Mouse (Mus musculus): ENCODE measurements around the gene Narf.

Narf gene

DNA sequence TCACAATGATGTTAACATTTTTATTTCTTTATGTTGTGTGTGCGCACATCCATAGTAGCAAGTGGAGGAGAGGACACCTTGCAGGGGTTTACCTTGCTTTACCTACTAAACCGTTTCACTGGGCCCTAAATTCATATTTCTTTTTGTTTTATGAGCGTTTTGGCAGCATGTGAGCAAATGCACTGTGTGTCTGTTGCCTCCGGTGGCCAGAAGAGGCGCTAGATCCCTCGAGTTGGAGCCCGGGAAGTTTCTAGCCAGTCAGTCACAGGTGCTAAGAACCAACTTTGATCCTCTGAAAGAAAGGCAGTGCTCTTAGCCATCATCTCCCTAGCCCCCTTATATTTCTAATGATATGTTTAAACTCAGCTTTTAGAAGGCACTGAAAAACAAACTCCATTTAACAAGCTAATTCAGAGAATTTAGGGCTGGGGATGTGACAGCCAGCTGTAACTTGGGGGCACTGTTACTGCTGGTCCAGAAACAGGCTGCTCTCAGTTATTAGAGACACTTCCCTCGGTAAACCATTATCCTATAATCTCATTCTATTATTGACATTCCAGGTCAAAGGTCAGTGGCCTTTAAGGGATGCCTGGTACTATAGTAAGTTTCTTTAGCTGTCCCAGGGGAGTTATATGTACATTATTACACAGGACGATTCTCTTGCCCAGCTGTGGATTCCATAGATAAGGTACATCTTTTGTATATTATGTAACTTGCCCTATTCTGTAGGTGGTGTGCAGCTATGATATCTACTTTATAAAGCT is 1.4 kb upstream of the Narf start:
- DNase-seq (ENCODE audit: low spot score): no peak

DNA sequence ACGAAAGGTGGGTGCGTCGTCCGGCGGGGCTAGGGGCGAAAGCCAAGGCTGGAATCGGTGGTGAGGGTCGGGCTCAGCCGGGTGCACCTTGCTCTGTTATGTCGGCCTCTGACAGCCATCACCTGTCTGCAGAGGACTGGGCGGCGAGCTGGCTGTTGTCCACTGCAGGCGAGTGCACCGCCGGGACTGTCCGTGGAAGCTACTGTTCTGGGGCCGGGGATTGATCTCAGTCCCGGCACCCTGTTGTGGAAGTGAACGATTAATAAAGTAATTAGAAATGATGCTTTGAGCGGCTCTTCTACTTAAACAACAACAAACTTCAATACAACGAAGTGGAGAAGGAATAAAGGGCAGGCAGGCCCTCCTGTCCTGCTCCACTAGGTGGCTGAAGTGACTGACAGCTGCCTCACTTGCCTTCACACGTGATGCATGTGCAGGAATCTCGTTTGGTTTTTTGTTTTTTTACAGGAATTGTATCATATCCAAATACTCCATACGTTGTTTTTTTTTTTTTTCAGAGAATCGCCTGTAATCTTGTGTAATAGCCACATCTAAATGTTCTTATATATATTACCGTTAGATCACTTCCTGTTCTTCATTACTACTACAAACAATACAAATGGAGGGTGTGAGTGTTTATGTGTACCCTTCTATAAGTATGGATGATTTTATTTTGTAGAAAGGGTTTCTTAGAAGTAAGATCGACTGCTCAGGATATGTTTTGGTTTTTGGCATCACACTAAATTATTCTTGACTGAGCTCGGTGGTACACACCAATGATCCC is 484 bp downstream of the Narf start:
- no peak for DNase-seq (ENCODE audit: low spot score)

DNA sequence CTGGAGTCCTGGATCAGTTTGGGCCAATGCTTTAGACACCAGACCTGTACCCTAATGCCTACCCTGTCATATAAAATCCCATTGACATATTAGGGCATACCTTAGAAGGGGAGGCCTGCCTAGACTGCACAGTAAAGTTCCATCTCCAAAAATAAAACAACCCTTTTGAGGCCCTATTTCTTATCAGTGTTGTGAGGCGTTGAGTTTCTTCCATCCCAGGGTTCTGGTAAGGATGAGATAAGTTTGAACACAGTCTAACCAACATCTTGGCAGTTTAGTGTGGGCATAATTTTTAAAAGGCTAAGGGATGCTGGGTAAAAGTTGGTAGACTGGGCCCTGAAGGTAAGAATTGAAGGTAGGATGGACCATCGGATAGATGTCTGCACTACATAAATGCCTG is 2.6 kb downstream of the Narf start:
- DNase-seq (ENCODE audit: low spot score): no peak

DNA sequence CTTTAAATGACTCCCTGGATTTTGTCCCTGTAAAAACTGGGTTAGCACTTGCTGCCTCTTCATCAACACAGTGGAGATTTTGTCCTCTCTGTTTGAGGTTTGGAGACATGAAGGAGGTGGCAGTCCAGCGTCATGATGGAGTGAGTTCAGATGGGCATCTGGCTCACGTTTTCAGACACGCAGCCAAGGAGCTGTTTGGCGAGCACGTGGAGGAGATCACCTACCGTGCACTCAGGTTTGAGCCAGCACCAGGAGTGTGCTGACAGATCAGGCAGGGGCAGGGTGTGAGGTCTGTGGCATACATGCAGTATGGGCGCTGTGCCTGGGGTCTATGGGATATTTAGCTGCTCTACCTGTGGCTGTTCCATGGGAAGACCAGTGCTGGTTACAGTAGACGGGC is 13.1 kb downstream of the Narf start:
- DNase-seq (ENCODE audit: low spot score): no peak

DNA sequence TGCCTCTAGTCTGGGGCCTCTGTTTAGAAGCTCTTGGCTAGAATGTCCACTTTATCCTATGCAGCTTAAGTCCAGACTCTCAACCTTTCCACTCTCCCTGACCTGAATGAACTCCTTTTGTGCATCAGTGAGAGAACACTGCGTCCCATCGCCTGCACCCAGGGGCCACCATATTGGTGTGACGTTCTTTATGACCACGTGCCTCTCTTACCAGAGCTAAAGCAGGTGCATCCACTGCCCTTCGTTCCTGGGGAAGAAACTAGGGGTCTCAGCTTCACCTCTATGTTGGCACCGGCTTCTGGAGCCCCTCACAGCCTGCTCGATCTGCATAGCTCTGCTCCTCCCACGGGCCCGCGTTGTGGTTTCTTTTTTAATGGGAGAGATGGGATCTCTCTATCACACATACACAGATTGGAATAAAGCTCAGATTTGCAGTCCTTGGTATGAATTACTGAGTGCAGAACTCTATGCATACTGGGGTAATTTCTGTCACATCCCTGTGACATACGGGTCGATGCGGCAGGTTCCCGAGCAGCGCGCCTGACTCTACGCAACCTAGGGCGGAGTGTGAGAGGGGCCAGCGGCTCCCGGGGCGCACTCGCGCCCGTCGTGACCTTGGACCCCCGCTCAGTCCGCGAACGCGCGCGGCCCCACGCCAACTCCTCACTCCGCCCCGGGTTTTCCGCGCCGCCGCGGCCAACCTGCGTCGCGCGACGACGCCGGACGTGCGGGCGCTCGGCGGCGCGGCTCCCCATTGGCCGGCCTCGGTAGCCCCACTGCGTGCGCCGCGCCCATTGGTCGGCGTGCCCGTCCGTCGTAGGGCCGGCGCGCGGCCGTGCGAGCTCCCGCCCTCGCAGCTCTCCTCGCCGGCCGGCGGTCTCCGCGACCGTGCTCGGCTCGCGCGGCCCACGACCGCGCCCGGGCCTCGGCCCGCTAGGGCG is 22.4 kb downstream of the Narf start, which contains the start of gene Foxk2:
Foxk2 (plus strand) TSS at position 831 of the 941 bp plus-strand sequence.
- peak; percentile 45 for DNase-seq (ENCODE audit: low spot score)

DNA sequence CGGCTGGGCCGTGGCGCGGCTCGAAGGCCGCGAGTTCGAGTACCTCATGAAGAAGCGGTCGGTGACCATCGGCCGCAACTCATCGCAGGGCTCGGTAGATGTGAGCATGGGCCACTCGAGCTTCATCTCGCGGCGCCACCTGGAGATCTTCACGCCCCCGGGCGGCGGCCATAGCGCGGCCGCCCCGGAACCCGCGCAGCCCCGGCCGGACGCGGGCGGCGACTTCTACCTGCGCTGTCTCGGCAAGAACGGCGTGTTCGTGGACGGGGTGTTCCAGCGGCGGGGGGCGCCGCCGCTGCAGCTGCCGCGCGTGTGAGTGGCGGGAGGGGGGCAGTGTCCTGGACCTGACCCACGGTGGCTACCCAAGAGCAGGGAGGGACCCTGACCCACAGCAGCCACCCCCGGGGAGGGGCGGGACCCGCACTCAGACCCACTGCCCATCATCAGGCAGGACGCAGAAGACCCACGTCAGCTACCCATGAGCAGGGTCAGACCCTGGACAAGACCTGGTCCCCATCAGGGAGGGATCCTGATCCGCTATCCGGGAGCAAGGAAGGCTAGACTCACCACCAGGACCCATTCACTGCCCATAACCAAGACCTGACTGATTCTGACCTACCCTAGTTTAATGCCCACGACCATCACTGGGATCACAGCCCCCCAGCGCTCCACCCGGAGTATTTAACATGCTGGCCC is 23.3 kb downstream of the Narf start:
- DNase-seq (ENCODE audit: low spot score): no peak

DNA sequence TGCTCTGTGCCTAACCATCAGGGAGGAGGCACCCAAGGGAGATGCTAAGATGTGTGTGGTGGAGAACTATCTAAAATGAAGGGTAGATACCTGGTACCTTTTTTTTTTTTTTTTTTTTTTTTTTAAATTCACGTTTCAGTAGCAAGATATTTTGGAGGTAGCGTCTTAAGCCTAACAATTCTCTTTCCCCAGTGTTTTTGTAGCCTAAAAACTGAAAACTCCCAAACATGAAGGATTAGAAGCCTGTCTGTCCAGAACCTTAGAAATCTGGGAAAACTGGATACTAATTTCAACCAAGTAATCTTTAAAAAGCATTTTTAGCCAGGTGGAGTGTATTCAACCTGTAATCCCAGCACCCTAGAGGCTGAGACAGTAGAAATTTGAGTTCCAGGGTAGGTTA is 24.0 kb downstream of the Narf start:
- DNase-seq (ENCODE audit: low spot score): no peak

DNA sequence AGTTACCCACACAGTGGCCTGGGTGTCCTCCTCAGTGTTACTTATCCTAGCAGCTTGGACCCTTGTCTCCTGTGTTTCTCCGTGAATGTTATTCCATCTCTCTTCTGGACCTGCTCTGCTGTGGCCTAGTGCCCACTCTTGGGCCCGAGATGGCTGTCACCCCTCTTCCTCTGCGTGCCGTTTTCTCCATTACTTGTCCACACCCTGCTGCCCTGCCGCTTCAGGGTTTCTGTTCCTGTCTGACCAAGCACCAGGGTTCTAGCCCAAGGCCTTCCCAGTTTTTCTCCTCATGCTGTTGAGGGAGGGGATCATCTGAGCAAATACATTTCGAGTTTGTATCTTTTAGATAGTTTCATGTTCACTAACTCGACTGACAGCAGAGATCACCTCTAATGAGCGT is 40.5 kb downstream of the Narf start:
- DNase-seq (ENCODE audit: low spot score): no peak

DNA sequence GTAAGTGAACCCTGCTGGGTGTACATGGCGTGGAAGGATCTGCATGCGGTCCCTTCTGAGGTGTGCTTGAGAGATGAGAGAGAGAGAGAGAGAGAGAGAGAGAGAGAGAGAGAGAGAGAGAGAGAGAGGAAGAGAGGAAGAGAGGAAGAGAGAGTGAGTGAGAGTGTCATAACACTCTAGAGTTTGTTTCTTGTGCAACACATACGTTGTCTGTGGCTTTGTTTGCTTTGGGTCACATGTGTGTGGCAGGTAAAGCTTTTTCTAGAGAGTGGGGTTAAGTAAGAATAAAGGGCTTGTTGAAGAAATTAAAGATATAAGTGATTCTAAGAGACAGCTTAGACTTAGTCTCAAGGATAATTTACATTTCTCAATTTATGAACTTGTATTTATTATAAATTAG is 41.0 kb downstream of the Narf start:
- DNase-seq (ENCODE audit: low spot score): no peak

DNA sequence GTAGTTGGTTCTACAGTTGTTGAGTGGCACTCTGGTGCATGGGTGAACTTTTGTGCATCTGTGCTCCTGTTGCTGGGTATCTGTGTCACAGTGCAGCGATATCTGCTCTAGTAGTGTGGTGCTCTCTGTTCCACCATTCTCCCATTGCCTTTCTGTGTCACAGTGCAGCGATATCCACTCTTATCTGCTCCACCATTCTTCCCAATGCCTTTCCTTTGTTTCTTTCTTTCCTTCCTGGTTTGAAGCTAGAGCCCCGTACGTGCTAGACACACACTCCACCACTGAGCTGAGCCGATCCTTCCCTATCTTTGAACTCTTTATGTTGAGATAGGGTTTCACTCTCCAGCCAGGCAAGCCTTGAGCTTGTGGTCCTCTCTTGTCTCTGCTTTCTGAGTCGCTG is 45.9 kb downstream of the Narf start:
- no peak for DNase-seq (ENCODE audit: low spot score)

DNA sequence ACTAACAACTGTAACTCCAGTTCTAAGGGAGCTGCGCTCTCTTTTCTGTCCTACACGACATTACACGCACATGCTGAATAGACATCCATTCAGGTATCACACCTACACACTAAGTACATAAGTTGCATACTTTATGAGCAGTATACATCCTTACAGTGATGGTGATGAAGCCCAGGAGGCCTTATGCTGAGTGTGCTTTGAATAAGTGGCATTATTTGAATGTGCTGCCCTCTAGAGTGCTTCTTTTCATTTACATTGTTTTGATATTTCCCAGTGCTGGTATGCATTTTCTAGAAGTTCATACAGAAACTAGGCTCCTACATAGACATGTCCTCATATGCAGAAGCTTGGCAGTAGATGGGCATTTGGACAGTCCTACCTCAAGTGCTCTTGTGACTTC is 52.8 kb downstream of the Narf start:
- DNase-seq (ENCODE audit: low spot score): no peak

DNA sequence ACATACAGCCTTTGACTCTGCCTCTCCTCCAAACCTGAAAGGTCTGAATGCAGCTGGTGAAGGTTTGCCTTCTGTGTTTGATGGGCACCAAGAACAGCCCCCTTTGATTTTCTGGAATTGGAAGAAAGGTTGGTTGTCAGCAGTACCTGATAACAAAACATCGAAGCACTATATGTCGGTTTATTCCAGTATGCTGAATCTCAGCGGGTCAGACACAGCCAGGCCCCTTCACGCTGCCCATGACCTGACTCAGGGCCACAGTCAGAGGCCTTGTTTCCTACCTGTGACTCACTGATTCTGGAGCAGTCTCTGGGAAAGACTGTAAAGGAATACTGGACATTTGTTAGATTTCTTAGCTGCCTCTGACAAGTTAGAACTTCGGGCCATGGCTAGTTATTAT is 57.7 kb downstream of the Narf start:
- no peak for DNase-seq (ENCODE audit: low spot score)

DNA sequence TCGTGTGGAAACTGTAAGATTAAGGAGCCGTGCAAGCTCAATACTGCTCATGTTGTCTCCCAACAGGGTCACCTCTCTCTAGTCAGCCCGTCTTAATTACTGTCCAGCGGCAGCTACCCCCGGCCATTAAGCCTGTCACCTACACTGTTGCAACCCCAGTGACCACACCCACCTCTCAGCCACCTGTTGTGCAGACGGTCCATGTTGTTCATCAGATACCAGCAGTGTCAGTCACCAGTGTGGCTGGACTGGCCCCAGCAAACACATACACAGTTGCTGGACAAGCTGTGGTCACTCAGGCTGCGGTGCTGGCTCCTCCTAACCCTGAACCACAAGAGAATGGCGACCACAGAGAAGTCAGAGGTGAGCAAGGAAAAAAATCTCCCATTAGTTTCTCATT is 61.4 kb downstream of the Narf start:
- DNase-seq (ENCODE audit: low spot score): no peak

DNA sequence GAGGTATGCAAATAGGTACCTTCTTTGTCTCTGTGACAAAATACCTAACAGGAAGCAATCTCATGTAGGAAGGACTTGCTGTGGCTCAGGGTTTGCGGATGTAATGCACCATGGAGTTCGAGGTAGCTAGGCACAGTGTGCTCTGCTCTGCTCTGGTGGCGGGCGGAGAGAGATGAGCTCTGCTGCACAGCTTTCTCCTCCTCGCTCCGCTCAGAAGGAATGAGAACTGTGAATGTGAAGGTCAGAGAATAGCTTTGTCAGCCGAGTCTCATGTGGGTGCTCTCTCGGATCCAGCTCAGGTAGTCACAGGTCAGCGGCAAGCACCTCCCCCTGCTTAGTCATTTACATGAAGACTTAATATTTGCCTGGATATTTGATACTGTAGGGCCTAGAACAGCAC is 63.2 kb downstream of the Narf start:
- no peak for DNase-seq (ENCODE audit: low spot score)

DNA sequence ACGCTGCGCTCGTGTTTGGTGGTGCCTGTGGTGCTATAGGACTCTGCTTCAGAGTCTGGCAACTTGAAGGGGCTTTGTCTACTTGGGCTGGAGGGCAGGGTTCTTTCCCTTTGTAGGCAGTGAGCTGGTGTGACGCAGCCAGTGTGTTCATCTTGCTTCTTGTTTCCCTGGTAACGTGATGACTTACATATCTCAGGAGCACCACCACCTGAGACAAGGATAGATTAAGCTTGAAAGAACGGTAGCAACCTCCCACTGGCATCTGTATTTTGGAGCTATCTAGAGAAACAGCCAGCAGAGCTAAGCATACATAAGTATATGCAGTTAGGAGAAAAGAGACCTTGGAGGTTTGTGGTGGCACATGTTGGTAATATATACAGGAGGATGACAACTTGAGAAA is 68.3 kb downstream of the Narf start:
- no peak for DNase-seq (ENCODE audit: low spot score)

Measured in layer of hippocampus, adult 9-10 months (tissue).